Mouse (Mus musculus): ENCODE results near the gene Lrig2. TPM values are rescaled to one million over a fixed set of nuclear protein-coding genes. Genes with fewer than 3 reads are reported as not detected.
A peak's percentile ranks its signal among the peaks of the same experiment; 100 is the strongest.

Lrig2 gene
- total and polyA plus RNA-seq, 2 experiments from 2014 or later = 20.2 to 50.1 TPM

DNA sequence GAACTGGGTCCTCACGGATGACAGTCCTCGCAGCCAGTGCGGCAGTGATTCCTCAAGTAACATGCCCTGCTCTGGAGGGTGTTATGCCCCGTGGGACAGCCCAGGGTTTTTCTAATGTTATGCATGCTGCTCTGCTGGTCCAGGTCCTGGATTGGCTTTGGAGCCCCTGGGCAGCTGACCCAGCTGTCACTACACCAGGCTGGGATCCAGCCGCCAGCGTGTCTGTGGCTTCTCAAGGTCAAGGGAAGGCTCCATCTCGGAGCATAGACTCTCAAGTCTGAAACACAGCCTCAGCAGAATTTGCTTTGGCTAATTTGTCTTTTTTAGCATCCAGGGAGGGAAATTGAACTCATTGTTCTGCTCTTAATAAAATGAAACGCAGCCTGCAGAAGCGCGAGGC lies 121.6 kb downstream of the Lrig2 start:
- Histone ChIP-seq H3K27ac (ENCODE audit: low read depth, low read length) (no peak overlapping the region), H3K4me1 (ENCODE audit: insufficient read depth, low read length) (no peaks in the 10 kb centered on the region), H3K9ac (replicated peaks; ENCODE audit: low read length, poor library complexity, severe bottlenecking) (no peak overlapping the region), H3K27me3 (ENCODE audit: insufficient read depth, low read length) (no peaks in the 10 kb centered on the region), H3K4me3 (ENCODE audit: low read depth, low read length) (no peak overlapping the region), H3K9me3 (ENCODE audit: low read length) (no peaks in the 10 kb centered on the region), H3K4me2 (ENCODE audit: low read depth, low read length, poor library complexity, severe bottlenecking) (no peak overlapping the region), H3K36me3 (ENCODE audit: insufficient read depth, low read length) (no peaks in the 10 kb centered on the region)
- DNase-seq (ENCODE audit: low spot score) (peak; percentile 10), ATAC-seq (ENCODE audit: low FRiP score) (no peak; the same call in 1 of the 2 replicates)
- no peak for TF ChIP-seq CTCF (IDR thresholded peaks at IDR 0.05)
- 64% methylated on average over 10 of the region's 10 CpGs for WGBS

GRCm38 (mm10) chr3:104389449-104389848 lies 122.3 kb downstream of the Lrig2 start:
- no peak for TF ChIP-seq CTCF (IDR thresholded peaks at IDR 0.05)
- H3K9ac ChIP-seq (replicated peaks; ENCODE audit: low read length, poor library complexity, severe bottlenecking) = no peak overlapping the region
- H3K27me3 ChIP-seq (ENCODE audit: insufficient read depth, low read length) = no peaks in the 10 kb centered on the region
- DNase-seq (ENCODE audit: low spot score) (no peak), ATAC-seq (ENCODE audit: low FRiP score) (no peak)
- H3K4me2 ChIP-seq (ENCODE audit: low read depth, low read length, poor library complexity, severe bottlenecking) = no peak overlapping the region
- no peak overlapping the region for H3K27ac ChIP-seq (ENCODE audit: low read depth, low read length)
- no peaks in the 10 kb centered on the region for H3K36me3 ChIP-seq (ENCODE audit: insufficient read depth, low read length)
- no peaks in the 10 kb centered on the region for H3K9me3 ChIP-seq (ENCODE audit: low read length)
- WGBS = 91% methylated on average over 2 of the region's 2 CpGs
- H3K4me1 ChIP-seq (ENCODE audit: insufficient read depth, low read length) = no peaks in the 10 kb centered on the region
- no peak overlapping the region for H3K4me3 ChIP-seq (ENCODE audit: low read depth, low read length)

- no peak overlapping the region for H3K4me2 ChIP-seq (ENCODE audit: low read depth, low read length, poor library complexity, severe bottlenecking)
- H3K27ac ChIP-seq (ENCODE audit: low read depth, low read length) = no peak overlapping the region
- H3K9ac ChIP-seq (replicated peaks; ENCODE audit: low read length, poor library complexity, severe bottlenecking) = no peak overlapping the region
- ATAC-seq (ENCODE audit: low FRiP score) = no peak
- 67% methylated on average over 8 of the region's 8 CpGs for WGBS
- H3K4me1 ChIP-seq (ENCODE audit: insufficient read depth, low read length) = no peaks in the 10 kb centered on the region
- DNase-seq (ENCODE audit: low spot score) = peak; percentile 64
- no peaks in the 10 kb centered on the region for H3K27me3 ChIP-seq (ENCODE audit: insufficient read depth, low read length)
- H3K4me3 ChIP-seq (ENCODE audit: low read depth, low read length) = no peak overlapping the region
- no peaks in the 10 kb centered on the region for H3K9me3 ChIP-seq (ENCODE audit: low read length)
- no peak for TF ChIP-seq CTCF (IDR thresholded peaks at IDR 0.05)
- H3K36me3 ChIP-seq (ENCODE audit: insufficient read depth, low read length) = no peaks in the 10 kb centered on the region
Observed at GRCm38 (mm10) chr3:104385587-104385986, 126.1 kb downstream of the Lrig2 start.

GRCm38 (mm10) chr3:104383681-104384341 lies 127.9 kb downstream of the Lrig2 start:
- H3K4me2 ChIP-seq (ENCODE audit: low read depth, low read length, poor library complexity, severe bottlenecking) = no peak overlapping the region
- no peaks in the 10 kb centered on the region for H3K9me3 ChIP-seq (ENCODE audit: low read length)
- H3K27ac ChIP-seq (ENCODE audit: low read depth, low read length) = no peak overlapping the region
- no peak overlapping the region for H3K4me3 ChIP-seq (ENCODE audit: low read depth, low read length)
- TF ChIP-seq CTCF (IDR thresholded peaks at IDR 0.05) = no peak
- H3K36me3 ChIP-seq (ENCODE audit: insufficient read depth, low read length) = no peaks in the 10 kb centered on the region
- no peak for ATAC-seq (ENCODE audit: low FRiP score)
- 0 out of 2 replicates have a peak overlapping the region, but pooled peaks have one; percentile 13 for H3K9ac ChIP-seq (replicated peaks; ENCODE audit: low read length, poor library complexity, severe bottlenecking)
- DNase-seq (ENCODE audit: low spot score) = peak; percentile 34
- H3K4me1 ChIP-seq (ENCODE audit: insufficient read depth, low read length) = no peaks in the 10 kb centered on the region
- H3K27me3 ChIP-seq (ENCODE audit: insufficient read depth, low read length) = no peaks in the 10 kb centered on the region
- WGBS = 50% methylated on average over 9 of the region's 9 CpGs

DNA sequence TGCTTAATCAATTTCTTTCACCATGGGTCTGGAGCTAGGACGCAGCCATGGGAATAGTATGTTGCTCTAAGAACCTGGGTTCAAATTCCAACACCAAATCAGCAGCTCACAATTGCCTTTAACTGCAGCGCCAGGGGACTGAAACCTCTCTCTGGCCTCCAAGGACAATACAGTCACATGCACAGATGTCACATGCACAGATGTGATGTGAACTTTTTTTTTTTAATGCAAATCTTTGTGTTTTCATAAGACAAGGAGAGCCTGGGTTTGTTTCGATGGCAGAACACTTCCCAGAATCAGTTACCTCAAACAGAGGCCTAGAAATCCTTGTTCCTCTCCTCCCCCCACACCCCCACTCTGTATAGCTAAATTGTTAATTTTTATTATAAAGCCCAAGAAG lies 133.5 kb downstream of the Lrig2 start:
- DNase-seq (ENCODE audit: low spot score) (no peak), ATAC-seq (ENCODE audit: low FRiP score) (no peak)
- Histone ChIP-seq H3K4me2 (ENCODE audit: low read depth, low read length, poor library complexity, severe bottlenecking) (no peak overlapping the region), H3K27ac (ENCODE audit: low read depth, low read length) (no peak overlapping the region), H3K36me3 (ENCODE audit: insufficient read depth, low read length) (no peaks in the 10 kb centered on the region), H3K4me1 (ENCODE audit: insufficient read depth, low read length) (no peaks in the 10 kb centered on the region), H3K4me3 (ENCODE audit: low read depth, low read length) (no peak overlapping the region), H3K27me3 (ENCODE audit: insufficient read depth, low read length) (no peaks in the 10 kb centered on the region), H3K9me3 (ENCODE audit: low read length) (no peaks in the 10 kb centered on the region), H3K9ac (replicated peaks; ENCODE audit: low read length, poor library complexity, severe bottlenecking) (no peak overlapping the region)
- 77% methylated on average over 3 of the region's 3 CpGs for WGBS
- no peak for TF ChIP-seq CTCF (IDR thresholded peaks at IDR 0.05)

DNA sequence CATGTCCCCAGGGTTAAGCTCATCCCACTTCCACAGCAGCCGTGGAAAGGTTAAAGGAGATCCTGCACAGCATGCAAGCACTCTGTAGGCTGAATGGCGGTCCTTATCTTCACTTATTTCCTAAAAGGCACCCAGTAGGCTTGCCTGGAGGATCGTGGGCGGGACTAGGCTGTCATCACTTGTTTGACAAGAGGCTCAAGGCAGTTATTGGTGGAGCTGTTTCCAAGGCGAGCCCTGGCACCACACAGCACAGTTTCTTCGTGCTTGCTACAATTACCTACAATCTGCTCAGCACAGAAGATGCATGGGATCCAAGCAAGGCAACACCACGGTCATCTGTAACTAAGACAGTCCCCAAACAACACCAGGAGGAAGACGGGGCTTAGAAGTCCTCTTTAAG lies 137.8 kb downstream of the Lrig2 start:
- no peak for DNase-seq (ENCODE audit: low spot score)
- H3K9me3 ChIP-seq (ENCODE audit: low read length) = no peaks in the 10 kb centered on the region
- H3K27ac ChIP-seq (ENCODE audit: low read depth, low read length) = no peak overlapping the region
- no peaks in the 10 kb centered on the region for H3K4me1 ChIP-seq (ENCODE audit: insufficient read depth, low read length)
- H3K4me2 ChIP-seq (ENCODE audit: low read depth, low read length, poor library complexity, severe bottlenecking) = no peak overlapping the region
- WGBS = 80% methylated on average over 8 of the region's 8 CpGs
- H3K36me3 ChIP-seq (ENCODE audit: insufficient read depth, low read length) = no peaks in the 10 kb centered on the region
- TF ChIP-seq CTCF (IDR thresholded peaks at IDR 0.05) = no peak
- no peak for ATAC-seq (ENCODE audit: low FRiP score)
- H3K9ac ChIP-seq (replicated peaks; ENCODE audit: low read length, poor library complexity, severe bottlenecking) = no peak overlapping the region
- H3K4me3 ChIP-seq (ENCODE audit: low read depth, low read length) = no peak overlapping the region
- no peaks in the 10 kb centered on the region for H3K27me3 ChIP-seq (ENCODE audit: insufficient read depth, low read length)
